7 mouse cellular contexts compared by ENCODE assay signal in the genomic region with DNA sequence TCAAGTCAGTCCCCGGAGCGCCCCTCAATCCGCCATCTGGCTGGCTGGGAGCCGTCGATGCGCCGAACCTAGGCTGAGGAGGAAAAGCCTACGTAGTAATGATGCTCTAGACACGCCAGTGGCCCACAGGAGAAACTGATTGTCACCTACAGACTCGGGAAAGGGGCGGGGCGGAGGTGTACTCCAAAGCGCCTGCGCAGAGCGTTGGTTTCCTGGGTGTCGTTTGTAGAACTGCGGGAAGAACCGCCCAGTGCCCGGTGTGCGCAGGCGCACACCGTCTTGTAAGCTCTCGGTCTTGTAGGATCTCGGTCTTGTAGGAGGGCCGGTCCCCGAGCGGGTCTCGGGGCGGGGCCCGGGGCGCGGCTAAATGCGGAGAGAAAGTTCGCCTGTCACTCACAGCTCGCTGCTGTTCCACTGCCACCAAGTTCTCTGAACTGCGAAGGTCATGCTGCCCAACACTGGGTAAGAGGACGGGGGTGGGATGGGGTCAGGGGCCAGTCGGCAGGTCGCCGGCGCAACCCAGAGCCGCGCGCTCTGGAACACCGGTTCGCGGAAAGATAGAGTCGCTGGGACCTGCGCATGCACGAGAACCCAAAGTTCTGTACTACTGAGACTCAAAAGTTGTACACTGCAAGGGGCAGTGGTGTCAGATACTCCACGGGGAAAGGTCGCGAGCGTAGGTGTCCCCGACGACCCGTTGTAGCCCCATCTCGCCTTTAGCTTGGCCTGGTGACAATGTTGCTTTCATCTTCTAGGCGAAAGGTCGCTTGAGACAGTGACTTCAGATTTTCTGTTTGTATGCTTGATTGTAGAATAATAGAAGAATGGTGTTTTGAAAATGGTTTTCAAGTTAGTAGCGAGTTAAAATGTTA. TPM values are rescaled to one million over a fixed set of nuclear protein-coding genes. Genes with fewer than 3 reads are reported as not detected.
DNase-seq lines count a peak whose midpoint lies in the region; ATAC-seq lines count a peak whose summit lies in the region.

TSS of gene Hsdl2 (plus strand) at position 250 of the 872 bp plus-strand sequence.

- H3K4me2 ChIP-seq in embryonic facial prominence, embryonic 11.5 days (ENCODE audit: low read depth, low read length) = peak within 1 kb of the TSS; percentile 74
- H3K4me2 ChIP-seq in midbrain, embryonic 13.5 days (replicated peaks) = peak within 1 kb of the TSS; percentile 72

- peak; percentile 99 for DNase-seq in adrenal gland, postnatal 14 days
- DNase-seq in embryonic facial prominence, embryonic 11.5 days (ENCODE audit: low spot score) = peak; percentile 99
- DNase-seq in kidney, adult 11 months = peak; percentile 100
- peak; percentile 94 for DNase-seq in limb, embryonic 10.5 days (ENCODE audit: low spot score)
- peak; percentile 99 for DNase-seq in spleen, adult 12 weeks (ENCODE audit: low spot score)

- no peaks in the 10 kb centered on the region for H3K27me3 ChIP-seq in embryonic facial prominence, embryonic 11.5 days (ENCODE audit: control insufficient read depth, insufficient read depth, low read length)
- no peaks in the 10 kb centered on the region for H3K27me3 ChIP-seq in limb, embryonic 10.5 days (ENCODE audit: low read depth, poor library complexity, severe bottlenecking)
- H3K27me3 ChIP-seq in midbrain, embryonic 13.5 days = no peaks in the 10 kb centered on the region

- H3K4me1 ChIP-seq in embryonic facial prominence, embryonic 11.5 days (ENCODE audit: control insufficient read depth, insufficient read depth, low read length) = no peaks in the 10 kb centered on the region
- H3K4me1 ChIP-seq in limb, embryonic 10.5 days = peaks cover 6% of the 10 kb centered on the region
- peaks cover 19% of the 10 kb centered on the region for H3K4me1 ChIP-seq in midbrain, embryonic 13.5 days (replicated peaks)

- H3K9me3 ChIP-seq in embryonic facial prominence, embryonic 11.5 days (replicated peaks; ENCODE audit: control insufficient read depth, low read length) = no peaks in the 10 kb centered on the region
- no peaks in the 10 kb centered on the region for H3K9me3 ChIP-seq in limb, embryonic 10.5 days (replicated peaks)
- no peaks in the 10 kb centered on the region for H3K9me3 ChIP-seq in midbrain, embryonic 13.5 days

- ATAC-seq in embryonic facial prominence, embryonic 11.5 days (replicated peaks; ENCODE audit: insufficient number of reproducible peaks, low FRiP score, low TSS enrichment, low read depth) = peak; percentile 92
- ATAC-seq in granulocyte monocyte progenitor cell, adult 5-6 weeks (replicated peaks; ENCODE audit: poor library complexity, severe bottlenecking) = peak; percentile 91
- ATAC-seq in midbrain, embryonic 13.5 days = peak; percentile 97

- no peaks in the 10 kb centered on the region for H3K36me3 ChIP-seq in embryonic facial prominence, embryonic 11.5 days (replicated peaks; ENCODE audit: control insufficient read depth, insufficient read depth, low read depth, low read length)
- H3K36me3 ChIP-seq in limb, embryonic 10.5 days = no peaks in the 10 kb centered on the region
- no peaks in the 10 kb centered on the region for H3K36me3 ChIP-seq in midbrain, embryonic 13.5 days

- peak within 1 kb of the TSS; percentile 72; the same call in 1 of the 2 replicates for H3K27ac ChIP-seq in embryonic facial prominence, embryonic 11.5 days (replicated peaks; ENCODE audit: low read depth, low read length)
- peak within 1 kb of the TSS; percentile 86 for H3K27ac ChIP-seq in limb, embryonic 10.5 days
- H3K27ac ChIP-seq in midbrain, embryonic 13.5 days = peak within 1 kb of the TSS; percentile 94

- H3K9ac ChIP-seq in embryonic facial prominence, embryonic 11.5 days (replicated peaks; ENCODE audit: low read length) = peak within 1 kb of the TSS; percentile 72
- H3K9ac ChIP-seq in midbrain, embryonic 13.5 days (replicated peaks) = peak within 1 kb of the TSS; percentile 70

- peak within 1 kb of the TSS; percentile 64 for H3K4me3 ChIP-seq in embryonic facial prominence, embryonic 11.5 days (ENCODE audit: low read depth, low read length)
- H3K4me3 ChIP-seq in limb, embryonic 10.5 days = peak within 1 kb of the TSS; percentile 79
- H3K4me3 ChIP-seq in midbrain, embryonic 13.5 days (replicated peaks) = peak within 1 kb of the TSS; percentile 71

- WGBS in embryonic facial prominence, embryonic 11.5 days = under 1% methylated on average over 61 of the region's 61 CpGs
- 1% methylated on average over 61 of the region's 61 CpGs for WGBS in limb, embryonic 10.5 days
- under 1% methylated on average over 61 of the region's 61 CpGs for WGBS in midbrain, embryonic 13.5 days

RNA-seq across cellular contexts. Expression of gene Hsdl2, which starts in this region (rescaled TPM):
- 135 and 145 TPM in 2 replicates for total RNA-seq in adrenal gland, postnatal 14 days (2021)
- 29.9 and 32.2 TPM in 2 replicates for polyA plus RNA-seq in embryonic facial prominence, embryonic 11.5 days (2014; fragmentation: Nextera tagmentation; extraction: Ambion mirVana)
- total RNA-seq in granulocyte monocyte progenitor cell, adult 5-6 weeks (2014; fragmentation: Nextera tagmentation) = 25.8 and 36.0 TPM in 2 replicates
- 58.1 and 61.4 TPM in 2 replicates for total RNA-seq in granulocyte monocyte progenitor cell, adult 5-6 weeks (2017)
- polyA plus RNA-seq in limb, embryonic 10.5 days (2016; fragmentation: Nextera tagmentation; extraction: Ambion mirVana) = 14.5 and 15.3 TPM in 2 replicates
- polyA plus RNA-seq in midbrain, embryonic 13.5 days (2015; fragmentation: Nextera tagmentation; extraction: Ambion mirVana) = 29.4 and 31.6 TPM in 2 replicates

Comparison
In these comparisons a context has a peak if more than half of its experiments do, and no peak if none do; other contexts are left out.
1. Peak in every context shown above with its lines: DNase-seq, ATAC-seq, H3K4me3 ChIP-seq and H3K27ac ChIP-seq.